Mouse (Mus musculus) granulocyte monocyte progenitor cell, adult 5-6 weeks (primary cell): ENCODE results near the gene 1700012B07Rik. TPM values are rescaled to one million over a fixed set of nuclear protein-coding genes. Genes with fewer than 3 reads are reported as not detected.
A peak's percentile ranks its signal among the peaks of the same experiment; 100 is the strongest.

Experiments used
- ATAC-seq: replicated peaks from 2 replicates; pipeline ENCODE4 v1.8.0; 2016; ENCODE audit warnings: mild to moderate bottlenecking, moderate TSS enrichment, inconsistent platforms; ENCODE audit not compliant: poor library complexity, severe bottlenecking
- total RNA-seq, 2 experiments: library from RNA; stranded (forward) in 1 of 2; stranded (reverse) in 1 of 2; fragments of 200-712, 200-1000 nt in 1 of 2; fragments of >200 nt in 1 of 2; fragmentation: Nextera tagmentation in 1 of 2; gene quantifications; 2 replicates each; pipeline ENCODE4 v1.2.3; 2014 to 2017

1700012B07Rik gene
- total RNA-seq, 2 experiments from 2014 or later: not detected

- no peak for ATAC-seq
Observed at GRCm38 (mm10) chr11:109760063-109760462, 67.8 kb downstream of the 1700012B07Rik start.

- no peak for ATAC-seq
Observed at GRCm38 (mm10) chr11:109758616-109759215, 69.1 kb downstream of the 1700012B07Rik start.

- no peak for ATAC-seq
Observed at GRCm38 (mm10) chr11:109754105-109754602, 73.7 kb downstream of the 1700012B07Rik start.

GRCm38 (mm10) chr11:109751636-109752603 lies 75.9 kb downstream of the 1700012B07Rik start:
- ATAC-seq: no peak

GRCm38 (mm10) chr11:109745210-109745609 lies 82.6 kb downstream of the 1700012B07Rik start:
- no peak for ATAC-seq

GRCm38 (mm10) chr11:109737967-109738366 lies 89.9 kb downstream of the 1700012B07Rik start:
- peak; percentile 40 for ATAC-seq

Other genes starting within 250 kb of the 1700012B07Rik start
- 5.7 and 8.4 TPM in 2 replicates for gene Wipi1, start 216.1 kb downstream of the 1700012B07Rik start, total RNA-seq (2014; fragmentation: Nextera tagmentation)
- 1.6 and 6.2 TPM in 2 replicates for gene Wipi1, start 216.1 kb downstream of the 1700012B07Rik start, total RNA-seq (2017)
- 91.7 and 101 TPM in 2 replicates for gene Prkar1a, start 178.6 kb downstream of the 1700012B07Rik start, total RNA-seq (2014; fragmentation: Nextera tagmentation)
- 77.3 and 83.9 TPM in 2 replicates for gene Prkar1a, start 178.6 kb downstream of the 1700012B07Rik start, total RNA-seq (2017)
- gene Fam20a, start 105.8 kb downstream of the 1700012B07Rik start, total RNA-seq (2014; fragmentation: Nextera tagmentation): not detected in 2 replicates
- gene Fam20a, start 105.8 kb downstream of the 1700012B07Rik start, total RNA-seq (2017): not detected in 2 replicates
- gene Abca8b, start 167.8 kb upstream of the 1700012B07Rik start, total RNA-seq (2014; fragmentation: Nextera tagmentation): 0.30 TPM in 1 of 2 replicates, not detected in the other
- gene Abca8b, start 167.8 kb upstream of the 1700012B07Rik start, total RNA-seq (2017): 0.15 and 0.22 TPM in 2 replicates